Mouse (Mus musculus) splenic B cell, adult 2 months (primary cell): ENCODE results near the gene Gm3594.
"Not testable (repeated sequence)": the region's sequence is repeated elsewhere in the genome, so short reads cannot be mapped to it uniquely, and the experiment has no call there.

ENCODE experiments used
- DNase-seq: peaks from one replicate; pipeline ENCODE4 v3.0.0-alpha.2; 2011; ENCODE audit warnings: low read depth, low spot score
- H3K27me3 ChIP-seq: 2 replicates; pipeline ENCODE4 v1.6.1; 2012; ENCODE audit warnings: mild to moderate bottlenecking, low read length, moderate library complexity, mixed read lengths; ENCODE audit not compliant: control insufficient read depth, poor library complexity, insufficient read depth, severe bottlenecking
- H3K36me3 ChIP-seq: 2 replicates; pipeline ENCODE4 v1.6.1; 2012; ENCODE audit warnings: mild to moderate bottlenecking, low read length, moderate library complexity, mixed read lengths; ENCODE audit not compliant: control insufficient read depth, poor library complexity, insufficient read depth, severe bottlenecking

The Gm3594 gene

GRCm38 (mm10) chr14:6444511-6444910 lies at the start of gene Gm3594:
Gene Gm3594 (minus strand): TSS chr14:6444611.
- not testable (repeated sequence) for H3K27me3 ChIP-seq, DNase-seq, H3K36me3 ChIP-seq

- DNase-seq, H3K27me3 ChIP-seq, H3K36me3 ChIP-seq: not testable (repeated sequence)
Measured at GRCm38 (mm10) chr14:6486331-6486730, 41.9 kb upstream of the Gm3594 start.

- H3K27me3 ChIP-seq, H3K36me3 ChIP-seq, DNase-seq: not testable (repeated sequence)
Measured at GRCm38 (mm10) chr14:6485541-6485940, 41.1 kb upstream of the Gm3594 start.

GRCm38 (mm10) chr14:6482126-6482525 lies 37.7 kb upstream of the Gm3594 start:
- not testable (repeated sequence) for H3K36me3 ChIP-seq, DNase-seq, H3K27me3 ChIP-seq

- H3K36me3 ChIP-seq, DNase-seq, H3K27me3 ChIP-seq: not testable (repeated sequence)
Measured at GRCm38 (mm10) chr14:6471856-6472255, 27.4 kb upstream of the Gm3594 start.

- H3K36me3 ChIP-seq, DNase-seq, H3K27me3 ChIP-seq: not testable (repeated sequence)
Measured at GRCm38 (mm10) chr14:6440774-6441173, 3.6 kb downstream of the Gm3594 start.

GRCm38 (mm10) chr14:6440206-6440605 lies 4.2 kb downstream of the Gm3594 start:
- not testable (repeated sequence) for H3K27me3 ChIP-seq, H3K36me3 ChIP-seq, DNase-seq

- H3K36me3 ChIP-seq, H3K27me3 ChIP-seq, DNase-seq: not testable (repeated sequence)
Measured at GRCm38 (mm10) chr14:6426766-6427165, 17.6 kb downstream of the Gm3594 start.

- not testable (repeated sequence) for H3K27me3 ChIP-seq, DNase-seq, H3K36me3 ChIP-seq
Measured at GRCm38 (mm10) chr14:6426353-6426752, 18.1 kb downstream of the Gm3594 start.

- H3K36me3 ChIP-seq, DNase-seq, H3K27me3 ChIP-seq: not testable (repeated sequence)
Measured at GRCm38 (mm10) chr14:6412382-6412781, 32.0 kb downstream of the Gm3594 start, which contains the start of gene Gm3591. Gene Gm3591 (minus strand): TSS chr14:6412482.

- not testable (repeated sequence) for H3K27me3 ChIP-seq, DNase-seq, H3K36me3 ChIP-seq
Measured at GRCm38 (mm10) chr14:6390219-6390618, 54.2 kb downstream of the Gm3594 start, which contains the start of gene Gm16440. Gene Gm16440 (minus strand): TSS chr14:6390319.
